Mouse (Mus musculus) kidney, postnatal 36 days (tissue): ENCODE results near the gene Serpinb8.

Experiments
- DNase-seq, 2 experiments: peaks; one replicate each; pipeline ENCODE4 v3.0.0; 2021 to 2022; ENCODE audit warnings: mixed read lengths in 2 of 2

The Serpinb8 gene

GRCm38 (mm10) chr1:107589691-107590470 is at the start of gene Serpinb8:
Serpinb8 (plus strand) TSS chr1:107590006.
- DNase-seq, result peak; percentile 66 to 69

GRCm38 (mm10) chr1:107559494-107559893 is 30.3 kb upstream of the Serpinb8 start:
- DNase-seq, result no peak

- DNase-seq, result no peak
Observed at GRCm38 (mm10) chr1:107562110-107562509, 27.7 kb upstream of the Serpinb8 start.

- DNase-seq, result peak; percentile 3 to 18
Observed at GRCm38 (mm10) chr1:107565644-107566043, 24.2 kb upstream of the Serpinb8 start.

- DNase-seq, result no peak
Observed at GRCm38 (mm10) chr1:107576094-107576493, 13.7 kb upstream of the Serpinb8 start.

- no peak for DNase-seq
Observed at GRCm38 (mm10) chr1:107577514-107577913, 12.3 kb upstream of the Serpinb8 start.

GRCm38 (mm10) chr1:107581220-107581619 is 8.6 kb upstream of the Serpinb8 start:
- no peak for DNase-seq

- DNase-seq, result no peak
Observed at GRCm38 (mm10) chr1:107582900-107583299, 6.9 kb upstream of the Serpinb8 start.

GRCm38 (mm10) chr1:107583958-107584376 is 5.8 kb upstream of the Serpinb8 start:
- DNase-seq, result no peak

GRCm38 (mm10) chr1:107584932-107585331 is 4.9 kb upstream of the Serpinb8 start:
- no peak for DNase-seq

- DNase-seq, result peak; percentile 37 to 44
Observed at GRCm38 (mm10) chr1:107586196-107586595, 3.6 kb upstream of the Serpinb8 start.

GRCm38 (mm10) chr1:107588206-107588605 is 1.6 kb upstream of the Serpinb8 start:
- no peak for DNase-seq

GRCm38 (mm10) chr1:107588642-107589041 is 1.2 kb upstream of the Serpinb8 start:
- no peak for DNase-seq

- DNase-seq, result peak in 1 of 2 experiments; percentile 2
Observed at GRCm38 (mm10) chr1:107592644-107593043, 2.8 kb downstream of the Serpinb8 start.

- DNase-seq, result peak in 1 of 2 experiments; percentile 5
Observed at GRCm38 (mm10) chr1:107593469-107593868, 3.7 kb downstream of the Serpinb8 start.

- DNase-seq, result no peak
Observed at GRCm38 (mm10) chr1:107596874-107597273, 7.1 kb downstream of the Serpinb8 start.

GRCm38 (mm10) chr1:107598476-107598875 is 8.7 kb downstream of the Serpinb8 start:
- peak; percentile 12 to 36 for DNase-seq

- DNase-seq, result no peak
Observed at GRCm38 (mm10) chr1:107608942-107609341, 19.1 kb downstream of the Serpinb8 start.

GRCm38 (mm10) chr1:107614087-107614486 is 24.3 kb downstream of the Serpinb8 start:
- DNase-seq, result no peak

GRCm38 (mm10) chr1:107622017-107622416 is 32.2 kb downstream of the Serpinb8 start:
- no peak for DNase-seq

GRCm38 (mm10) chr1:107635936-107636335 is 46.1 kb downstream of the Serpinb8 start:
- DNase-seq, result peak in 1 of 2 experiments; percentile 36

- peak; percentile 58 to 87 for DNase-seq
Observed at GRCm38 (mm10) chr1:107638056-107638455, 48.2 kb downstream of the Serpinb8 start.

- no peak for DNase-seq
Observed at GRCm38 (mm10) chr1:107638459-107638858, 48.7 kb downstream of the Serpinb8 start.

- peak in 1 of 2 experiments; percentile 19 for DNase-seq
Observed at GRCm38 (mm10) chr1:107642457-107643118, 52.8 kb downstream of the Serpinb8 start.
